Mouse (Mus musculus) forebrain, embryonic 10.5 days (tissue): ENCODE measurements around the gene Zc3h18. TPM values are rescaled to one million over a fixed set of nuclear protein-coding genes. Genes with fewer than 3 reads are reported as not detected.

ENCODE experiments used
- DNase-seq: peaks from one replicate; pipeline ENCODE4 v3.0.0-alpha.2; 2017; ENCODE audit warnings: low spot score; ENCODE audit errors: extremely low spot score
- H3K27ac ChIP-seq: fragments of 300-500 bp; sonication (generic); 2 replicates; pipeline ENCODE4 v1.5.1; 2016; ENCODE audit warnings: mild to moderate bottlenecking
- H3K27me3 ChIP-seq: fragments of 300-500 bp; sonication (generic); 2 replicates; pipeline ENCODE4 v1.6.1; 2016; ENCODE audit warnings: mild to moderate bottlenecking; ENCODE audit not compliant: poor library complexity, severe bottlenecking
- H3K36me3 ChIP-seq: fragments of 300-500 bp; sonication (generic); replicated peaks from 2 replicates; pipeline ENCODE4 v1.6.1; 2016; ENCODE audit warnings: mild to moderate bottlenecking, moderate library complexity
- H3K4me1 ChIP-seq: fragments of 300-500 bp; sonication (generic); 2 replicates; pipeline ENCODE4 v1.6.1; 2016
- H3K4me3 ChIP-seq: fragments of 300-500 bp; sonication (generic); 2 replicates; pipeline ENCODE4 v1.5.1; 2016; ENCODE audit warnings: mild to moderate bottlenecking, moderate library complexity
- H3K9me3 ChIP-seq: fragments of 300-500 bp; sonication (generic); 2 replicates; pipeline ENCODE4 v1.6.1; 2016; ENCODE audit warnings: mild to moderate bottlenecking, moderate library complexity
- WGBS: fragments of 180-500 bp; shearing (Covaris S2); methylation state at CpG from one replicate; pipeline ENCODE4 v1.1.7; 2016; 5-methylcytosine and 5-hydroxymethylcytosine counted together
- polyA plus RNA-seq: library from polyadenylated mRNA; unstranded; fragments of >200 nt; fragmentation: Nextera tagmentation; extraction: Ambion mirVana; gene quantifications from 2 replicates; pipeline ENCODE4 v1.2.1, GENCODE M21; 2016

Gene Zc3h18
- polyA plus RNA-seq, 1 experiment from 2014 or later: 73.2 TPM

DNA sequence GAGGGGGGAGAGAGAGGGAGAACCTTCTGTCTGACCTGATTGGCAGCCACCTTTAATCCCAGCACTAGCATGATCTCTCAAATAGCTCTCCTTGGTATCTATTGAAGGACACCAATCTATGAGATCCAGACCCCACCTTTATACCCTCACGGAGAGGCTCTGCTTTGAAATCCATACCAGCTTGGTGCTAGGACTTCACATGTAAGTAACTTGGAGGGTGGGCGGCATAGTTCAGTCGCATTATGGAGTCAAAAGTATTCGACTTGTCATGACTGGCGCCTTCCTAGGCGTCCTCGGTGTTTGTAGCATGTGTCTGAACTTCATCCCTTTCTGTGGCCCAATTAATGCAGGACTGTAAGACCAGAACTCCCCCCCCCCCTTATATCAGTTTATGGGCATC, 1.1 kb upstream of the Zc3h18 start:
- Histone ChIP-seq H3K27me3 (no peaks in the 10 kb centered on the region), H3K4me3 (peak overlapping the region; percentile 89), H3K36me3 (peaks cover 26% of the 10 kb centered on the region), H3K27ac (no peak overlapping the region), H3K9me3 (no peaks in the 10 kb centered on the region), H3K4me1 (peaks cover 32% of the 10 kb centered on the region)
- 91% methylated on average over 7 of the region's 7 CpGs for WGBS
- DNase-seq: no peak

DNA sequence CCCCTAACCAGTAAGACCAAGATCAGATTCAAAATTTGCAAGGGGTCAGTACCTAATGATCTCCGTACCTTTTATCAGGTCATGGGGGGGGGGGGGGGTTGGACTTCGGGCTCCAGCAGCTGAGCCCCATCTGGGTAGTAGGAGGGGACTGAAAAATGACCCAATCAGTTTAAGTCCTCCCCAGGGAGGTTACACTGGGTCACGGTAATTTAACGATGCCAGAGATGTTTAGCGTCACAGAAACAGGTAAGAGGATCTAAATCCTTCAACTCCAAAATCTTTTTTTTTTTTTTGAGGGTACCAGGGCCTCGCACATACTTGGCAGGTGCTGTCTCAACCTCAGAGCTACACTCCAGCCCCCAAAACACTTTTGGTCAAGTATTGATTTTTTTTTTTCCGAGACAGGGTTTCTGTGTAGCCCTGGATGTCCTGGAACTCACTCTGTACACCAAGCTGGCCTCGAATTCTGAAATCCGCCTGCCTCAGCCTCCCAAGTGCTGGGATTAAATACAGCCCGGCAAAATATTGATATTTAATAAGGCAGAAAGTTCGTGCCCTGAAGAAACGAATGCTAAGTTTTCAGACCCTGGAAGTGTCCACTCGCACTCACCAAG, 551 bp upstream of the Zc3h18 start:
- H3K27ac ChIP-seq: peak overlapping the region; percentile 96
- H3K36me3 ChIP-seq: peaks cover 31% of the 10 kb centered on the region

DNA sequence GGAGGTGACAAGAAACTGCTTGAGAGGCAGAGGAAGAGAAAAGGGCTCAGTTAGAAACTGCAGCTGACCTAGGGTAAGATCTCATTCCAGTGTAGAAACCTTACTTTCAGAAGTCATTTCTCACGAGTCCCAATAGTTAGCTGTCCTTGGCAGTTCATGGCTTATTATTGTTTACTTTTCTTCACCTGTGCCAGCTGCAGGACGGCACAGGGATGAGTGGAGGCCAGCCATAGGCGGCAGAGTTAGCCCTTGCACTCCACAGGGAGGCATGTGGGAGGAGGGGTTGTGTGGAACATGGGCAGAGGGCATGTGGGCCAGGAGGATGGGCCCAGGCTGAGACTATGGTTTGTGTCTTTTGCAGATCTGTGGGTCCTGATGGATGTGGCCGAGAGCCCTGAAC, 6.6 kb downstream of the Zc3h18 start:
- Histone ChIP-seq H3K9me3 (no peaks in the 10 kb centered on the region), H3K27ac (no peak overlapping the region), H3K27me3 (no peaks in the 10 kb centered on the region), H3K4me1 (peaks cover 6% of the 10 kb centered on the region), H3K36me3 (peaks cover 98% of the 10 kb centered on the region), H3K4me3 (no peak overlapping the region)
- DNase-seq: no peak
- WGBS: 84% methylated on average over 4 of the region's 4 CpGs

More for the DNA sequence above, 551 bp upstream of the Zc3h18 start:
- Histone ChIP-seq H3K4me3 (peak overlapping the region; percentile 89), H3K9me3 (no peaks in the 10 kb centered on the region), H3K4me1 (peaks cover 32% of the 10 kb centered on the region), H3K27me3 (no peaks in the 10 kb centered on the region)
- DNase-seq: no peak
- WGBS: 32% methylated on average over 13 of the region's 13 CpGs

DNA sequence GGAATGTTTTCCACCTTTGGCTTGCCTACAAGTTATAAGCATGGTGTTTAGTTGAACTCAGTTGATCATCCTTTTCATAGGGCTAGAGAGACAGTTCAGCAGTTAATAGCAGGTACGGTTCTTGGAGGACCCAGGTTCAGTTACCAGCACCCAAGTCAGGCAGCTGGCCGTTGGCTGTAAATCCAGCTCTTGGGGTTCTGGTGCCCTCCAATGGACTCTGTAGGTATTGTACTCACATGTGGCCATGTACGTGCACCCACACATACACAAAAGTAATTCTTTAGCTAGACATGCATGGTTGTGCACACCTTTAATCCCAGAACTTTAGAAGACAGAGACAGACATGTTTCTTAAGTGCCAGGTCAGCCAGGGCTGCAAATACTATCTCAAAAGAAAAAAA, 12.9 kb downstream of the Zc3h18 start:
- Histone ChIP-seq H3K27ac (no peak overlapping the region), H3K9me3 (no peaks in the 10 kb centered on the region), H3K36me3 (peaks cover 98% of the 10 kb centered on the region), H3K4me3 (no peak overlapping the region), H3K4me1 (no peaks in the 10 kb centered on the region), H3K27me3 (no peaks in the 10 kb centered on the region)
- no peak for DNase-seq
- 85% methylated on average over 3 of the region's 3 CpGs for WGBS

DNA sequence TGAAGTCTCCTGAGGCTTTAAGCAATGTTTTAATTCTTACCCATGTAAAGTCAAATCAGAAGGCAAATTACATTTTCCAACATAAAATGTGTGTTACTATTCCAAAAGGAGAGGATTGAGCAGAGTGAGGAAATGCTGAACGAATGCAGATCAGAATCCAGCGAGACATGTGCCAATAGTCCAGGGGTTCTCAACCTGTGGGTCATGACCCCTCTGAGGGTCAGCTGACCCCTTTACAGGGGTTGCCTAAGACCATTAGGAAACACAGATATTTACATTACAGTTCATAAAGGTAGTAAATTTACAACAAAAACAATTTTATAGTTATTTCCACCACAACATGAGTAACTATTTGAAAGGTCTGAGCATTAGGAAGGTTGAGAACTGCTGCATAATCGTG, 14.3 kb downstream of the Zc3h18 start:
- Histone ChIP-seq H3K4me1 (no peaks in the 10 kb centered on the region), H3K4me3 (no peak overlapping the region), H3K27me3 (no peaks in the 10 kb centered on the region), H3K36me3 (peaks cover 98% of the 10 kb centered on the region), H3K27ac (no peak overlapping the region), H3K9me3 (no peaks in the 10 kb centered on the region)
- no peak for DNase-seq
- 91% methylated on average over 3 of the region's 3 CpGs for WGBS

DNA sequence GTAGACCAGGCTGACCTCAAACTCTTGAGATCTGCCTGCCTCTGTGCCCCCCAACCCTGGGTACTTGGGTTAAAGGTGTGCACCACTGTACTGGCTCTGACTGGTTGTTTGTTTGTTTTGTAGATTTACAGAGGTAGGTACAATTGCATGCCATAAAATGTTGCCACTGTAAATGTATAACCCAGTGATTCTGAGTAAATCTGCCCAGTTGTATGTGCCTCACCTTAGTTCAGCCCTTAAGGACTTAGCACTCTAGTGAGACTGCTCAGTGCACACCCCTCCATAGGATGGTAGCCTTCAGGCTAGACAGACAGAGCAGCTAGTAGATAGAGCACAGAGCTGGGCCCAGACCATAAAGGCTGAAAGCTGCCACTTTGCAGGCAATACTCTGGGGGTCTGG, 17.3 kb downstream of the Zc3h18 start:
- no peak for DNase-seq
- H3K36me3 ChIP-seq: peaks cover 93% of the 10 kb centered on the region
- H3K27ac ChIP-seq: no peak overlapping the region
- H3K27me3 ChIP-seq: no peaks in the 10 kb centered on the region
- no peaks in the 10 kb centered on the region for H3K4me1 ChIP-seq
- H3K9me3 ChIP-seq: no peaks in the 10 kb centered on the region
- no peak overlapping the region for H3K4me3 ChIP-seq

DNA sequence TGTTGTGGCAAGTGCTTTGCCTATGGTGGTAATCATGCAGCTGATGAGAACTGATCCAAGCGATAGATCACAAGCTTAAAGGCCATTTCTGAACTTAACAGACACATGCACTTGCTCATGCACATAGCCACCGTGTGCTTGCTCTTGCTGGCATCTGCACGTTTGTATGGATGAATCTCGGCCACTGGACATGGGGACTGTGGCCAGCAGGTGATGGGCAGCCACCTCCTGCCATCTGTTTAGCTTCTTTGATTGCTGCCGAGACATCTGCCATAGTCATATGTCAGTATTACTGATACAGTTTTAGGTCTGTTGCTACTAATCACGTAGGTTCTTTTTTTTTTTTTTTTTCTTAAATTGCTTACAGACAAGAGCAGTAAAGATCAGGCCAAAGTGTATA, 18.9 kb downstream of the Zc3h18 start:
- 94% methylated on average over 6 of the region's 6 CpGs for WGBS
- Histone ChIP-seq H3K9me3 (no peaks in the 10 kb centered on the region), H3K36me3 (peaks cover 93% of the 10 kb centered on the region), H3K27me3 (no peaks in the 10 kb centered on the region), H3K27ac (no peak overlapping the region), H3K4me1 (no peaks in the 10 kb centered on the region), H3K4me3 (no peak overlapping the region)
- DNase-seq: no peak

DNA sequence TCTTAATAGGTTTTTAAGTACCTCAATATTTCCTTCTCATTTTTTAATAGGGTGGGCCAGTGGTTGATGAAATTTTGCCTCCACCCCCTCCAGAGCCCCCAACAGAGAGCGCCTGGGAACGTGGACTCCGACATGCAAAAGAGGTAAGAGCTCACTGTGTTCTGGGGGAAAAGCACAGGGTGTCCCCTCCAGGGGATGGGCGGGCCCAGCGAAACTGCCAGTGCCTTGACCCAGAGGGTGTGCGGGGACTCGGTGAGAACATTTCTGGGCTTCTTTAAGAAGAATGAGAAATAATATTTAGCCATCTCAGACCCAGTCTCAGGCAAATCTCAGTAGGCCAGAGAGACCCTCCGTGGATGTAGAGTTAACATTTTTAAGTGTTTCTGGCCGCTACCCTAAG, 21.8 kb downstream of the Zc3h18 start:
- WGBS: 95% methylated on average over 9 of the region's 9 CpGs
- Histone ChIP-seq H3K36me3 (peaks cover 95% of the 10 kb centered on the region), H3K9me3 (no peaks in the 10 kb centered on the region), H3K27me3 (no peaks in the 10 kb centered on the region), H3K27ac (no peak overlapping the region), H3K4me1 (no peaks in the 10 kb centered on the region), H3K4me3 (no peak overlapping the region)
- DNase-seq: no peak

DNA sequence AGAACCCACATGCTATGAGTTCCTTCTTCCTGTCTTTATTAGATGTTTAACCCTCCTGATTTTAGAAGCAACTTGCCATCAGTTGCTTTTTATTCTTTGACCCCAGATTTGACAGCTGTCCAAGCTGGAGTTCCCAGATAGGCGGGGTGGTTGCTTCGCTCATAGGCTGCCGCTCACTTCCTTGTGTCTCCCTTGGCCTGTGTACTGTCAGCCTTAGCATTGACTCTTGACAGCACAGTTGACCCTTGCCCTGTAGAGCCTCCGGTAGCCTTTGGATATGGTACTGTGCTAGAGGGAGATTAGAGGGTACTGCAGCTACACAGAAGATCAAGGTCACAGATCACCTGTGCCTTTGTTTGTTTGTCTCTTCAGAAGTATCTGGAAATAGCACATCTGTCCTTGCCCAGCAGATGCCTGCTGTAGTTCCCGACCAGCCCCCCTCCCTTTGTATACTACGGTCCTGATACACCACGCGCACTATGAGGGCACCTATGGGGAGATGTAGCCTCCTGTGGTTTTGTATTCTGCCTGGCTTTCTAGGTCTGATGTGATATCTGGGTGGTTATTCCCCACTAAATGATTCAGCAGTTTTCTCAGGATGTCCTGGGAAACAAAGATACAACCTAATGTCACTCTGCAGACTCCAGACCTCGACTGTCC, 28.9 kb downstream of the Zc3h18 start:
- no peak overlapping the region for H3K4me3 ChIP-seq
- H3K9me3 ChIP-seq: no peaks in the 10 kb centered on the region
- no peak overlapping the region for H3K27ac ChIP-seq
- H3K36me3 ChIP-seq: peaks cover 99% of the 10 kb centered on the region
- H3K4me1 ChIP-seq: no peaks in the 10 kb centered on the region
- DNase-seq: no peak
- H3K27me3 ChIP-seq: no peaks in the 10 kb centered on the region
- 94% methylated on average over 9 of the region's 9 CpGs for WGBS

DNA sequence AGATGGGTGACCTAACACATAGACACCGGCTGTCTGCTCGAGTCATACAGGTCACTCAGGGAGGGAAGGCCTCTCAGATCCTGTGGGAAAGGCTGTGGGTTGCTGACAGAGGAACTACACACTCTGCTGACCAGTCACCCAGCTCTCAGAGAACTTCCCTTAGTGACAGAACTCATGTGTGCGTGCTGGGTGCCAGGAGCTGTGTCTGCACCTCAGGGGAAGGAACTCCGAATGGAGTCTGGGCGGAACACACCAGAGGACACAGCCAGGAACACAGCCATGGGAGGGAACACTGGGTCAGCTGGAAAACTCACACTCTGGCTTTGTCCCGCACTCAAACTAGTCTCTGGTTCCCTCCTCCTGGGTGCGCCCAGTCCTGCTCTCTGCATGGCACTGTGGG, 31.3 kb downstream of the Zc3h18 start:
- DNase-seq: no peak
- no peaks in the 10 kb centered on the region for H3K27me3 ChIP-seq
- no peak overlapping the region for H3K4me3 ChIP-seq
- H3K9me3 ChIP-seq: no peaks in the 10 kb centered on the region
- peaks cover 99% of the 10 kb centered on the region for H3K36me3 ChIP-seq
- 97% methylated on average over 7 of the region's 7 CpGs for WGBS
- H3K27ac ChIP-seq: no peak overlapping the region
- H3K4me1 ChIP-seq: no peaks in the 10 kb centered on the region

DNA sequence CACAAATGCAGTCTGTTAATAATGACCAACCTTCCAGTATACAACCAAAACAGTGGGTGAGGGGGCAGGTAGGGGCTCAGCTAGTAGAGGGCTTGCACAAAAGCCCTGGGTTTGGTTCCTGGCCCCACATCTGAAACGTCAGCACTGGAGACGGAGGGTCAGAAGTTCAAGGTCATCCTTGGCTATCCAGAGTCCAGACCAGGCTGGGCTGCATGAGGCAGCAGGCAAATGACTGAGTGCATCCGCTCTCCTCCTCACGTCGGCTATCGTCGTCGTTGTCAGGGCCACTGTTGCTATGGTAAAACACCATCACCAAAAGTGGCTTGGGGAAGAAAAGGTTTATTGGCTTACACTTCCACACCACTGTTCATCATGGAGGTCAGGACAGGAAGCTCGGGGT, 37.9 kb downstream of the Zc3h18 start:
- H3K27me3 ChIP-seq: no peaks in the 10 kb centered on the region
- H3K27ac ChIP-seq: no peak overlapping the region
- H3K9me3 ChIP-seq: no peaks in the 10 kb centered on the region
- no peak overlapping the region for H3K4me3 ChIP-seq
- peaks cover 100% of the 10 kb centered on the region for H3K36me3 ChIP-seq
- no peak for DNase-seq
- WGBS: 95% methylated on average over 9 of the region's 9 CpGs
- no peaks in the 10 kb centered on the region for H3K4me1 ChIP-seq

DNA sequence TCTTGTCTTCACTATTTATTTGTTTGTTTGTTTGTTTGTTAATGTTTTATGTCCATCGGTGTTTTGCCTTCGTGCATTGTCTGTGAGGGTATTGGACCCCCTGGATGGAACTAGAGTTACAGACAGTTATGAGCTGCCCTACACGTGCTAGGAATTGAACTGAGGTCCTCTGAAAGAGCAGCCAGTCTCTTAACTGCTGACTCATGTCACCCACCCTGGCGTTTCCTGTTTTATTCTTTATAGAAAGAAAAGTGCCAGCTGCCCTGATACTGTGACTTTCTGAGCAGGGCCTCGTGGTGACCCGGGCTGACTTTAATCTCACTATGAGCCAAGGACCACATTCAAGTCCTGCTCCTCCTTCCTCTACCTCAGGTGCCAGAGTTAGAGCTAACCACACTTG, 39.1 kb downstream of the Zc3h18 start:
- 92% methylated on average over 6 of the region's 6 CpGs for WGBS
- Histone ChIP-seq H3K27me3 (no peaks in the 10 kb centered on the region), H3K36me3 (peaks cover 91% of the 10 kb centered on the region), H3K4me1 (no peaks in the 10 kb centered on the region), H3K27ac (no peak overlapping the region), H3K4me3 (no peak overlapping the region), H3K9me3 (no peaks in the 10 kb centered on the region)
- no peak for DNase-seq

DNA sequence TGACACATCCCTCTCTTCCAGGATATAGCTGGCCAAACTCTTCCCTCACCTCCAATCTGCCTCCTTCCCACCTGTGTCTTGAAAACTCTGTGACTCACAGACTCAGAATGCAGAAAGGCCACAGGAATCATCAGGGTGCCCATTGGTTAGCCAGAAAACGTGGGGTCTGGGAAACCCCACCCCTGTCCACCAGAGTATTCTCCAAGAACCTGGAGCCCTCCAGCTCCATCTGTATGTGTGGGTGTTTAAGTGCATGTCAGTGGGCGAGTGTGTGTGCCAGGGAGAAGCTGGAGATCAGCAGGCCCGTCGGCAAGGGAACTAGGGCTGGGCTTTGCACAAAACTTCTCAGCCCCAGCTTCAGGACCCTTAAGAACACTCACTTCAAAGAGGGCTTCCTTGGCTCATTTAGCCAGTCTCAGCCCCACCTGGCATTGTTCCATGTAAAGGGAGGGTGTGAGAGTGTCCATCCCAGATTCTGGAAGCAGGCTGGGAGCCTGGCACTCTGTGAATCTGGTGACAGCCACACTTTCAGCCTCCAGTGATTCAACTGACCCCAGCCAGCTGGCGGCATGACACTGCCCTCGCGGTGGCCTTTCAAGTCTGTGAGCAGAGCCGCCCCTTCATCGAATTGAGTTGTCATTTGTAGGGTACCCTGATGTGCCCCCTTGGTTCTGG, 43.6 kb downstream of the Zc3h18 start:
- DNase-seq: no peak
- Histone ChIP-seq H3K4me3 (no peak overlapping the region), H3K27ac (no peak overlapping the region), H3K4me1 (no peaks in the 10 kb centered on the region), H3K27me3 (no peaks in the 10 kb centered on the region), H3K9me3 (no peaks in the 10 kb centered on the region), H3K36me3 (peaks cover 52% of the 10 kb centered on the region)
- WGBS: 79% methylated on average over 9 of the region's 9 CpGs
